Mouse (Mus musculus): ENCODE data around the gene Pdk4.

- no peak for TF ChIP-seq CTCF (IDR thresholded peaks at IDR 0.05; ENCODE audit: control insufficient read depth, insufficient read depth, insufficient replicate concordance, low read depth, low read length)
- no peak for TF ChIP-seq POLR2A (IDR thresholded peaks at IDR 0.05; ENCODE audit: control insufficient read depth, low read depth, low read length)
Observed at GRCm38 (mm10) chr6:5442316-5443085, 53.6 kb downstream of the Pdk4 start.

All from testis, adult 2 months (tissue).